In the genomic region with DNA sequence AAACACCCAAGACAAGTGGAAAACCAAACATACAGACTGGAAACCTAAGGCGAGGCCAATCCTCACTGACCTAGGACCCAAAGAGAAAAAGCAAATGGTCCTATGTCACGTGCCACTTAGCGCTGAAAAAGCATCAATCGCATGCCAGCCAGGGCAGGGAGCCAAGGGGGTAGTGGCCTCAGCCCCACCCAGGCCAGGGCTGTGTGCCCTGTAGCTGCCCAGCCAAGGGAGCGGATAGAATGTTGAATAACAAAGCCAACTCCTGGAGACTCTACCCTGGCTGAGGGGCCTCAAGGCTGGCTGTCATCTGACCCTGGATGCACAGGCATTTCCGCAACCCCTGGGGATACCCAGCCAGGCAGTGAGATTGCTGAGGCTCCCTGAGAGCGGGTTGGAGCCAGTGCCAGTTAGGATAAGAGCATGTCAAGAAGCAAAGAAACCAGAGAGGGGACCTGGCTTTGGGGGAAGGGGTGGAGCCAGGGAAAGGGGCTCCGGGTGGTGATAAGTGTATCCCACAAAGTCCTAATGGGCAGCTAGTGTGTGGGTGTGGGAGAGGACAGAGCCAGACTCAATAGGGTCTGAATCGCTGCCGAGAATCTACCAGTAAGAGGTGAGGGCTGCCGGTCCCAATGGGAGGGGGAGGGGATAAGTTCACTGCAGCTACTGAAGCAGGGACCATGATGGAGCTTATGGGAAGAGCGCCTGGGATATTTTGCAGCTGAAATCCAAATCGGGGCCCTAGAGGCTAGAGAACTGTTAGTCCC, we compare ENCODE assay signal across 8 mouse cellular contexts. TPM values are rescaled to one million over a fixed set of nuclear protein-coding genes. Genes with fewer than 3 reads are reported as not detected.
DNase-seq lines count a peak whose midpoint lies in the region; ATAC-seq lines count a peak whose summit lies in the region.

No protein-coding gene starts in this region.

- H3K4me3 ChIP-seq in embryonic facial prominence, embryonic 14.5 days (ENCODE audit: low read depth, low read length): peak overlapping the region; percentile 86
- H3K4me3 ChIP-seq in heart, embryonic 13.5 days: peak overlapping the region; percentile 90
- H3K4me3 ChIP-seq in kidney, embryonic 14.5 days (ENCODE audit: low read length): peak overlapping the region; percentile 87
- peak overlapping the region; percentile 63 for H3K4me3 ChIP-seq in neural tube, embryonic 15.5 days (replicated peaks)

- peak overlapping the region; percentile 90 for H3K9ac ChIP-seq in embryonic facial prominence, embryonic 14.5 days (ENCODE audit: low read depth, low read length)
- H3K9ac ChIP-seq in heart, embryonic 13.5 days: peak overlapping the region; percentile 96
- H3K9ac ChIP-seq in kidney, embryonic 14.5 days (ENCODE audit: low read depth, low read length): peak overlapping the region; percentile 94
- H3K9ac ChIP-seq in neural tube, embryonic 15.5 days (replicated peaks): peak overlapping the region; percentile 92

- H3K36me3 ChIP-seq in embryonic facial prominence, embryonic 14.5 days (ENCODE audit: control insufficient read depth, insufficient read depth, low read length): peaks cover 15% of the 10 kb centered on the region; the same call in 1 of the 2 replicates
- H3K36me3 ChIP-seq in heart, embryonic 13.5 days: peaks cover 13% of the 10 kb centered on the region; the same call in 1 of the 2 replicates
- peaks cover under 1% of the 10 kb centered on the region; the same call in 1 of the 2 replicates for H3K36me3 ChIP-seq in kidney, embryonic 14.5 days (ENCODE audit: control insufficient read depth, insufficient read depth, low read length)
- no peaks in the 10 kb centered on the region for H3K36me3 ChIP-seq in neural tube, embryonic 15.5 days

- no peaks in the 10 kb centered on the region for H3K27me3 ChIP-seq in embryonic facial prominence, embryonic 14.5 days (replicated peaks; ENCODE audit: control insufficient read depth, insufficient read depth, low read length)
- 0 out of 2 replicates have a peak, but pooled peaks cover 9% of the 10 kb centered on the region for H3K27me3 ChIP-seq in heart, embryonic 13.5 days (replicated peaks)
- no peaks in the 10 kb centered on the region for H3K27me3 ChIP-seq in kidney, embryonic 14.5 days (ENCODE audit: control insufficient read depth, insufficient read depth, low read length)
- H3K27me3 ChIP-seq in neural tube, embryonic 15.5 days (replicated peaks): peaks cover 15% of the 10 kb centered on the region

- WGBS in embryonic facial prominence, embryonic 14.5 days: 20% methylated on average over 13 of the region's 13 CpGs
- WGBS in heart, embryonic 13.5 days: 21% methylated on average over 13 of the region's 13 CpGs
- 16% methylated on average over 13 of the region's 13 CpGs for WGBS in kidney, embryonic 14.5 days
- WGBS in neural tube, embryonic 15.5 days: 23% methylated on average over 13 of the region's 13 CpGs

- H3K4me2 ChIP-seq in embryonic facial prominence, embryonic 14.5 days (ENCODE audit: low read depth, low read length): peak overlapping the region; percentile 98
- H3K4me2 ChIP-seq in heart, embryonic 13.5 days: peak overlapping the region; percentile 99
- peak overlapping the region; percentile 79 for H3K4me2 ChIP-seq in kidney, embryonic 14.5 days (replicated peaks; ENCODE audit: low read depth, low read length)
- H3K4me2 ChIP-seq in neural tube, embryonic 15.5 days: peak overlapping the region; percentile 98

- no peaks in the 10 kb centered on the region for H3K9me3 ChIP-seq in embryonic facial prominence, embryonic 14.5 days (ENCODE audit: control insufficient read depth, low read length)
- no peaks in the 10 kb centered on the region for H3K9me3 ChIP-seq in heart, embryonic 13.5 days
- H3K9me3 ChIP-seq in kidney, embryonic 14.5 days (ENCODE audit: control insufficient read depth, low read length): no peaks in the 10 kb centered on the region
- no peaks in the 10 kb centered on the region for H3K9me3 ChIP-seq in neural tube, embryonic 15.5 days (replicated peaks)

- peaks cover 22% of the 10 kb centered on the region for H3K4me1 ChIP-seq in embryonic facial prominence, embryonic 14.5 days (ENCODE audit: control insufficient read depth, insufficient read depth, low read length)
- H3K4me1 ChIP-seq in heart, embryonic 13.5 days: peaks cover 52% of the 10 kb centered on the region
- peaks cover 19% of the 10 kb centered on the region for H3K4me1 ChIP-seq in kidney, embryonic 14.5 days (ENCODE audit: control insufficient read depth, insufficient read depth, low read length)
- H3K4me1 ChIP-seq in neural tube, embryonic 15.5 days: peaks cover 40% of the 10 kb centered on the region

- peak; percentile 31 for DNase-seq in 3T3-L1 (ENCODE audit: low read depth, low spot score)
- DNase-seq in Muller cell, postnatal 12 days (ENCODE audit: inconsistent ontology term): peak; percentile 70
- peak; percentile 55 for DNase-seq in embryonic facial prominence, embryonic 14.5 days (ENCODE audit: low spot score)
- DNase-seq in lung, adult 18-20 months: peak; percentile 93 to 95
- DNase-seq in c-Kit-positive CD71-positive TER-119-positive erythroid progenitor cells, embryonic 14.5 days (ENCODE audit: low spot score): no peak

- ATAC-seq in embryonic facial prominence, embryonic 14.5 days (ENCODE audit: low read depth): peak; percentile 12; the same call in 1 of the 2 replicates
- ATAC-seq in heart, embryonic 13.5 days (ENCODE audit: extremely low read depth, insufficient number of reproducible peaks, low FRiP score, low TSS enrichment): no peak
- no peak for ATAC-seq in kidney, embryonic 14.5 days (ENCODE audit: low FRiP score, low TSS enrichment)
- no peak for ATAC-seq in neural tube, embryonic 15.5 days (ENCODE audit: low FRiP score)

- H3K27ac ChIP-seq in embryonic facial prominence, embryonic 14.5 days (replicated peaks; ENCODE audit: low read depth, low read length): peak overlapping the region; percentile 58
- H3K27ac ChIP-seq in heart, embryonic 13.5 days (replicated peaks): peak overlapping the region; percentile 58
- peak overlapping the region; percentile 68 for H3K27ac ChIP-seq in kidney, embryonic 14.5 days (ENCODE audit: low read depth, low read length)
- peak overlapping the region; percentile 28; the same call in 1 of the 2 replicates for H3K27ac ChIP-seq in neural tube, embryonic 15.5 days (replicated peaks)

RNA-seq across cellular contexts. Expression of a gene that starts 1.3 kb away (rescaled TPM):
- polyA plus RNA-seq in embryonic facial prominence, embryonic 14.5 days (2014; fragmentation: Nextera tagmentation; extraction: Ambion mirVana): 9.1 and 11.6 TPM in 2 replicates
- 1.9 and 4.5 TPM in 2 replicates for polyA plus RNA-seq in heart, embryonic 13.5 days (2015; fragmentation: Nextera tagmentation; extraction: Ambion mirVana)
- polyA plus RNA-seq in kidney, embryonic 14.5 days (2014; fragmentation: Nextera tagmentation; extraction: Ambion mirVana): 5.6 and 6.1 TPM in 2 replicates
- 8.0 and 13.8 TPM in 2 replicates for polyA plus RNA-seq in neural tube, embryonic 15.5 days (2015; fragmentation: Nextera tagmentation; extraction: Ambion mirVana)

RNA-seq across cellular contexts. Expression of a gene that starts 28.1 kb away (rescaled TPM):
- 249 and 275 TPM in 2 replicates for polyA plus RNA-seq in embryonic facial prominence, embryonic 14.5 days (2014; fragmentation: Nextera tagmentation; extraction: Ambion mirVana)
- polyA plus RNA-seq in heart, embryonic 13.5 days (2015; fragmentation: Nextera tagmentation; extraction: Ambion mirVana): 216 and 229 TPM in 2 replicates
- 212 and 283 TPM in 2 replicates for polyA plus RNA-seq in kidney, embryonic 14.5 days (2014; fragmentation: Nextera tagmentation; extraction: Ambion mirVana)
- polyA plus RNA-seq in neural tube, embryonic 15.5 days (2015; fragmentation: Nextera tagmentation; extraction: Ambion mirVana): 351 and 371 TPM in 2 replicates

RNA-seq across cellular contexts. Expression of a gene that starts 28.7 kb away (rescaled TPM):
- 18.1 and 30.3 TPM in 2 replicates for polyA plus RNA-seq in embryonic facial prominence, embryonic 14.5 days (2014; fragmentation: Nextera tagmentation; extraction: Ambion mirVana)
- 2.0 and 4.5 TPM in 2 replicates for polyA plus RNA-seq in heart, embryonic 13.5 days (2015; fragmentation: Nextera tagmentation; extraction: Ambion mirVana)
- polyA plus RNA-seq in kidney, embryonic 14.5 days (2014; fragmentation: Nextera tagmentation; extraction: Ambion mirVana): 7.7 and 8.3 TPM in 2 replicates
- polyA plus RNA-seq in neural tube, embryonic 15.5 days (2015; fragmentation: Nextera tagmentation; extraction: Ambion mirVana): 2.5 and 3.4 TPM in 2 replicates

RNA-seq across cellular contexts. Expression of a gene that starts 29.6 kb away (rescaled TPM):
- polyA plus RNA-seq in embryonic facial prominence, embryonic 14.5 days (2014; fragmentation: Nextera tagmentation; extraction: Ambion mirVana): 40.0 and 40.6 TPM in 2 replicates
- 37.4 and 37.6 TPM in 2 replicates for polyA plus RNA-seq in heart, embryonic 13.5 days (2015; fragmentation: Nextera tagmentation; extraction: Ambion mirVana)
- polyA plus RNA-seq in kidney, embryonic 14.5 days (2014; fragmentation: Nextera tagmentation; extraction: Ambion mirVana): 37.9 and 52.8 TPM in 2 replicates
- 41.4 and 44.1 TPM in 2 replicates for polyA plus RNA-seq in neural tube, embryonic 15.5 days (2015; fragmentation: Nextera tagmentation; extraction: Ambion mirVana)
